Mouse (Mus musculus) yolk sac, embryonic 10.5 days (tissue): ENCODE measurements around the gene Selenop.

Source experiments
- DNase-seq: peaks from one replicate; pipeline ENCODE4 v3.0.0-alpha.2; 2017; ENCODE audit warnings: low spot score

Gene Selenop

DNA sequence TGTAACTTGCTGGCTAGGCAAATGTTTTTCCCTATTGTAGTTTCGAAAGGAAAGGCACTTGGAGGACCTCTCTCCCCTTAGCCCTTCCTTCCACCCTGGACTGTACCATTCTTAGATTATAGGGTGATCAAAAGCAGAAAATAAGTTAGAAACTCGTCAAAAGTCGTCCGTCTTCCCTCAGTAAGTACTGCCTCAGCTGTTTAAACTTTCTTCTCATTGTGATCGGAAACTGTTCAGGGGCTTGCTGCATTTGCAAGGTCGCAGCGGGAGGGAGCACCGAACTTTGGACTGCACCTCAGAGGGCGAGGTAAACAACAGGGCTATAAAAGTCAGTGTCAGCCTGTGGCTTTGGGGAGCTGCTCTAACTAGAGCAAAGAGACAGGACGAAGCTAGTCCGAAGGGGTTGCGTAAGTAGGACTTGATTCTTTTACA lies 2.3 kb downstream of the Selenop start:
- peak; percentile 92 for DNase-seq

DNA sequence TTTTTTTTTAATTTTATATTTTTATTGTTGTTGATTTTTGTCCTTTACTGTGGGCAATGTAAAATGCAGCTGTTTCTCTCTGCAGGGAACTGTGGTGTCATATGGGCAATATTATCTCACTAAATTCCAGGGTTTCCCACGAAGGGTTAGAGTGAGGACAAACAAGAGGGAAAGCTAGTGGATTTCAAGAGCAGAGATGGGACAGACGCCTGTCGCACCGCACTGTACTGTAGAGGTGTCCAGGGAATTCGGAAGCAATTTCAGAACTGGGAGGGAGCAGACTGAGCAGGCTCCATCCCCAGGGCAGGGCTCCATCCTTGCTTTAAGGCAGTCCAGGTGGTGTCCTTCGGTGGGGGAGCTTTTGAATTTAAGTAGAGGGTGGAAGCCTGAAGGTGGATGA lies 2.9 kb downstream of the Selenop start:
- no peak for DNase-seq

DNA sequence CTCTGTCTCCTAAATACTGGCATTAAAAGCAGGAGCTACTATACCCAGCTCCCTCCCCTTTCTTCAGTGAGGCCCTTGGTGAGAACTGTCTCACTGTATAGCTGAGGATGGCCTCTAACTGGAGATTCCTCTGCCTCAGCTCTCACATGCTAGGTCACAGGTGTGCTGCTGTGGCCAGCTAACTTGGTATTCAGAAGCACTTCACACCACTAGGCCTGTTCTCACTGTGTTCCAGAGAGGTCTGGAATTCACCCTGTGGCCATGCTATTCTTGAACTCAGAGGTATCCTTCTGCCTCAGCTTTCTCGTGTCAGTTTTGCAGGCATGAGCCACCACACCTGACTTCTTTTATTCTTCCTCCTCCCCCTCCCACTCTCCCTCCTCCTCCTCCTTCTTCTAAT lies 4.8 kb downstream of the Selenop start:
- DNase-seq = no peak

DNA sequence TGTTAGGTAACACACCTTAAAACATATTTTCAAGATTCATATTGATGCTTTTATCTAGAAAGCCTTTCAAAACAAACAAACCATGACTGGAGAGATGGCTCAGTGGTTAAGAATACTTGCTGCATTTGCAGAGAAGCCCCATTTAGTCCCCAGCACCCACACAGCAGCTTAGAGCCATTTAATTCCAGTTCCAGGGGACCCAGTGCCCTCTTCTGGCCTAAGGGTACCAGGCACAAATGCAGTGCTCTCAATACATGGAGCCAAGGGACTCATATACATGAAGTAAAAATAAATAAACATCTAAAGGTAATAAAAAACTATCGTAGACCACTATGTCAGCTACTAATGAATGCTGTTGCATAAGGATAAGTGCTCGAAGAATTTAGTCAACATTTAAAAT lies 9.0 kb downstream of the Selenop start:
- no peak for DNase-seq

DNA sequence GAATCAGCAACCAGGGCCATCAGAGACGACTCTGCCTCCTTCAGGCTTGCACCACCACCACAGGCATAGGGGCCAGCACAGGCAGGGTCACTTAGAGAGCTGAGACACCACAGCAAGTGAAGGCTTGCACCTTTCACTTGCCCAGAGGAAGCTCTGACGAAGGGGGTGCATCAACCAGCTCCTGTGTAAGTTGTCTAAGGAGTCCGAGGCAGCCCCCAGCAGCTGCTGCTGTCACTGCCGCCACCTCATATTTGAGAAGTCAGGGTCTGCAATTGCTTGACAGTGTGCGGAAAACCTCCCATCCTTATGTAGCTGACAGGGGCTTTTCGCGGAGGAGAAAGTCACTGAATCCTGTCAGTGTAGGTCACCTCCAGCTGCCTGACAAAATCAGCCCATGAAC lies 10.9 kb downstream of the Selenop start:
- no peak for DNase-seq

DNA sequence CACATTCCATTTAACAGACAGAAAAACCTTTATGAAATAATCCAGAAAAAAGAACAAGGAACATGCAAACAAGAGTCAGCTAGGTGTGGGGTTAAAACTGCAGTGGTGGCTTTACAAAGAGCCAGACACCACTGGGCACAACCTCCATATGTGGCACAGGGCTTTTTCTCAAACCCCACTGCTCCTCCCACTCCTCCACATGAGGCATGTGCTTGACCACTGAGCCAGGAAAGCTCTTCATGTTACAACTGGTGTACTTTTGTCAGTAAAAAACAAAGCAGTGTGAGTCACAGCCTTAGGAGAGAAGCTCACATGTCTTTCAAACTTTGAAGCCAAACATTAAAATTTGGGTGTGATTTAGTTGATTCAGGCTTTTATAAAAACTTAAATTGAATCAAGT lies 12.9 kb downstream of the Selenop start:
- DNase-seq = no peak

DNA sequence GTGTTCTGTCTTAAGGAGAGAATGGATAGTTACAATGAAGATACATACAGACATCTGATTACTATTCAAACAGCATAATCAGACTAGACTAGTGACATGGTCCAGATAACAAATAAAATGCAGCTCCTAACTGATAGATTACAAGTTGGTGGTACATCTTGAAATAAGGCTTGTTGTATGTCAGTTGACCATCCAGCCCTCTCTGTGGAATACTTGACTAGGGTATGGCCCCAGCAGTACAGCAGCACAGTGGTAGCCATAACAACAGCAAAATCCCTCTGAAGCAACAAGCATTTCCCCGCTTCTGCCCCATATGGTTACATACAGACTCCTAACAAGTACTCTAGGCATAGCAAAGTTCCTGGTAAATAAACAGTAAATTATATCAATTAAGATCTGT lies 13.4 kb downstream of the Selenop start:
- no peak for DNase-seq

DNA sequence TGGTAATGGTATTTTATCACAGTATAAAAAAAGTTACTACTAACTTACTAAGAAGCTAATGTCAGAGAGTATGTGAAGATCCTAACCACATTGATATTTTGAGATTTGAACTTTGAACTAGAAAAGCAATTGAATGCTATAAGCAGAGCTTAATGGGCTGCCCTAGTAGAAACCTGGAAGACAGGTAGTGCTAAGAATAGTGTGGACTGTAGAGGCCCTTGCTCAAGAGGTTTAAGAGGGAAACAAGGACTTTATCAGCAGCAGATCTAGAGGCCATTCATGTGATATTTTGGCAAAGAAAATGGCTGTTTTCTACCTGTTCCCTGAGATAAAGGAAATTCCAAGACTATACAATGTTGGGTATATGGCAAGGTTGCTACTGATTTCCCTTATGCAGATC lies 17.7 kb downstream of the Selenop start:
- DNase-seq = no peak

DNA sequence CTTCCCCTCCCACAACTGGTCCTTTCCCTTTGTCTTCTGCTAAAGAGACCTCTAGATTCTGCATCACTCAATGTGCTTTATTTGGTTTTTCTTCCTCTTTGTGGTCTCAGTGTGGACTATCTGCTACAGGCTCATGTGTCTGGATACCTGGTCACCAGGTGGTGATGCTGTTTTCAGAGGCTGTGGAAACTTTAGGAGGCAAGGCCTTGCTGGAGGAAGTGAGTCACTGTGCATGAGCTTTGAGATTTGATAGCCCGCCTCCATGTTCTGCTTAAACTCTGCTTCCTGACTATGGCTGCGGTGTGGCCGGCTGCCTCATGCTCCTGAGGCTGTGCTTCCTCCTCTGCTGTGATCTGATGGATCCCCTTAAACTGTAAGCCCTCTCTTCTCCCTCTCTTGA lies 22.1 kb downstream of the Selenop start:
- DNase-seq = no peak

DNA sequence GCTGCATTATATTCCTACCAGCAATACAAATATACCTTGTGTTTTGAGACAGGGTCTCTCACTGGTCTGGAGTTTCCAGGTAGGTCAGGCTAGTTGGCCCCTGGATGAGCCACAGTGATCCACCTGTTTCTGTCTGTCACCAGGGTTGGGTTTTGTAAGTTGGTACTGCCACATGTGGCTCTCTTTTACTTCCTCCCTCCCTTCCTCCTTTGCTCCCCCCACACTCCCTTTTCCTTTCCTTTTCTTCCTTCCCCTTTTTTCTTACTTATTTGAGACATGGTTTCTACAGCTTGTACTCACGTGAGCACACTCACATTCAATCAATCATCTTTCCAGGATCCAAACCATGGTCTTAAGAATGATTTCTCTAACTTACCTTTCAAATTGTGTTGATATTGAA lies 25.1 kb downstream of the Selenop start:
- DNase-seq = no peak

DNA sequence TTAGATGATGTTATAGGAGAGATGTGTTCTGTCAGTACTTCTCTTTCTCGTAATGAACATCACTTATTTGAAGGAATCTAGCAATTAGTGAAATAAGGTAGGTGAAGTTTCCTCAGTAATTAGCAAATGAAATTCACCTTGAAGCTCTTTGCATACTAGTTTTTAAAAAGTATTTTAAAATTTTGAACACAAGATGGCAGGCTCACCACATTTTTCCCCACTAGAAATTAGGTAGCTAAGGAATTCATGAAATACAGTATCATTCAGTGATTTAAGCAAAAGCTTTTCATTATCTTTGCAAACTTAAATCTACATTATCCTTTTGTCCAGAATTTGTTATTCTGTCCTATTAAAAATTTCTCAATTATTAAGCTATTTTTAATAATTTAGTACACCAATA lies 27.6 kb downstream of the Selenop start:
- no peak for DNase-seq

DNA sequence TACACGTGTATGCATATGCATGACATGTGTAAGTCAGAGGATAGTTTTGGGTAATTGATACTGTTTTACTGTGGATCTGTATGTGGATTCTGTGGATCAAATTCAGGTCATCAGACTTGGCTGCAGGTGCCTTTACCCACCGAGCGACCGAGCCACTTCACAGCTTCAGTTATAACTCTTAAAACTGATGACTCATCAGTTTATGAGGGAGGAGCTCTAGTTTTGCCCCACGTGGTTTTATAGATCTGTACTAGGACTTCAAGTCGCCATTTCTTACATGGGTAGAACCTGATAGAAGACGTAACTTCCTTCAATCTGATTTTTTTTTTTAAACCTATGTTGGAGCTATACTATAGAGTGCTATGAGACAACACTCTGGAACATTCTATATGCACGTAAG lies 29.3 kb downstream of the Selenop start:
- no peak for DNase-seq

DNA sequence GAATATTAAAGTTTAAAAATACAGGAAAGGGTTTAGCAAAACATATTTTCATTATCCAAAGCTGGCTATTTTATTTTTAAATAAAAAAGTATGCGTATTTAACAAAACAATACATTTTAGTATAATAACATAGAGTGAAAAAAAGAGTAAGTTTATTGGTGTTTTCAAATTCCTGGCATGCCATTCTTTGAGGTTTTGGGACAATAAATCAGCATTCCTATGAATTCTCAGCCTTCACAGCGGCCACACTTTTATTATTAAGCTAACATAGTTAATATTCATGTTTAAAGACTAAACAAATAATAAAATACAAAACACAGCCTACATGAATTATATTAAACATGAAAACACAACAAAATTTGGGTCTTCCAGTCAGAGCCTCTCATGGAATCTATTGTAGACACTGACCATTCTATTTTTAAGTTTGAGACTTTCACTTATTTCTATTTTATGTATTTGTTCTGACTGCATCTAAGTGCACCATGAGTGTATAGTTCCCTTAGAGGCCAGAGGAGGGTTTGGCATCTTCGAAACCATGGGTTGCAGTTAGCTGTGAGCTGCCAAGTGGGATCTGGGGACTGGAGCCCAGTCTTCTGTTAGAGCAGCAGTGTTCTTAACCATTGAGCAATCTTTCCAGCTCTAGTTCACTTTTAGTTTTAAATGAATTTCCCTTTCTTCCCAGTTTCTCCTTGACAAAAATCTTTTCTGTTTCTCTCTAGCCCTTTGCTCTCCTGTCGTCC lies 32.2 kb downstream of the Selenop start:
- DNase-seq = no peak

DNA sequence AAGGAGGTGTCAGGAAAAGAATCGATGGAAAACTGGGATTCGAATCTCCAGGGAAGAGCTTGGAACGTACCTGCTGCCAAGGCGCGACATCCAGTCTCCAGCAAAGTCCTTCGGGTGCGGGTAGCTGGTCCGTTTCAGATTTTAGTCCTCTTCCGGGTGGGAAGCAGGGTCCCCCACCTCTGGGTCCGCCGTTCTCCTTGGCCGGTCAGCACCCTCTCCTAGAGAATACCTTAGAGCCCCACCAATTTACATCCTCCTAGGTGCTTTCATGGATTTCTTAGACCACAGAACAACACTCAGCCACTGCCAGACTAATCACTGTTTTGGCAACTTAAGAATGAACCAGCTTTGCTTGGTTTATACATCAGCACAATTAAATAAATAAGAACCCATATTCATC lies 35.1 kb downstream of the Selenop start, which contains the start of gene Ccdc152:
Gene Ccdc152 (minus strand): TSS at position 101 of the 400 bp plus-strand sequence.
- DNase-seq = no peak

DNA sequence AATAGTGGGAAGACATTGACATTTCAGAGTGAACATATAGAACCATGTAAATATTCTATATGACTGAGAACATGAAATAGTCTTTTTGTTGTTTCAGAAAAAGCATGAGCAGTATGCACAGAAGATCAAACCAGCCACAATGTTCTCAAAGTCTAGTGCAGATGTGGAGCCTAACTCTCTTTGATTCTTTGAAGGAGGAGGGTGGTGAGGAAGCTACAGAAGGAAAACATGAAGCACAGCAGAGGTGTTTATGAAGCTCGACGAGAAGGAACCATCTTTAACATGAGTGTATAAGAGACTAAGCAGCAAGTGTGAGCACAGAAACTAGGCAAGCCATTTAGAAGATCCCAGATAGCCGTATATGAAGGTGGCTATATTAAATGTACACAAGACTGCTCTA lies 41.5 kb downstream of the Selenop start:
- DNase-seq = no peak

DNA sequence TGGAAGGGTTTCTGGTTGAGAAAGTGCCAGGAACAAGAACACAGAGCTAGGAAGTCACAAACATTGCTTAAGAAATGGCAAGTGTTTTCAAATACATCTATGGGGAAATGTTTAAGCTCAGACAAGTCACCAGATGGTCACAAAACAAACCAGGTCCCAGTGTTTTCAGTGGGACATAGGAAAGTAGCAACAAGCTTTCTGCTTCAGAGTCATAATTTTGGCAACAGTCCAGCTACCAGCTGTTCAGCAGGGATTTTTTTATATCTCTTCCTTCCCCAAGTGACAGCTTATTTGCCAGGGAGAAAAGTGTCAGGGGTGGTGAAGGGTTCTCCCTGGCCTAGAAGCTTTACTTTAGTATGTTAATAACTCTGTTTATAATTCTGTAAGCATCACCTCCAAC lies 44.6 kb downstream of the Selenop start:
- DNase-seq = no peak

DNA sequence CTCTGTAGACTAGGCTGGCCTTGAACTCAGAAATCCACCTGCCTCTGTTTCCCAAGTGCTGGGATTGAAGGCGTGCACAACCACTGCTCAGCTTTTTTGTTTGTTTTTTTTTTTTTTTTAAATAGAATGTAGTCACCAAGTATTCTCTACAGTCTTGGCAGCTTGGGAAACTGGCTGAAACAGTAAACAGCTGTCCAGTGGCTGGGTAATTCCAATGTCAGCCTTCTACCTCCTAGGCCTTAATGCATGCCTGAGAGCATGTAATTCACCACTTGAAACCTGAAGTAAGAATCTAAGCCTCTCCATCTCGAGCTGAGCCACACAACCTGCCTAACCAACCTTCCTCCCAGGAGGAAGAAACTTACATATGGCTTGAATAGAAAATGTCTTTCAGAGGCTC lies 48.3 kb downstream of the Selenop start:
- no peak for DNase-seq

DNA sequence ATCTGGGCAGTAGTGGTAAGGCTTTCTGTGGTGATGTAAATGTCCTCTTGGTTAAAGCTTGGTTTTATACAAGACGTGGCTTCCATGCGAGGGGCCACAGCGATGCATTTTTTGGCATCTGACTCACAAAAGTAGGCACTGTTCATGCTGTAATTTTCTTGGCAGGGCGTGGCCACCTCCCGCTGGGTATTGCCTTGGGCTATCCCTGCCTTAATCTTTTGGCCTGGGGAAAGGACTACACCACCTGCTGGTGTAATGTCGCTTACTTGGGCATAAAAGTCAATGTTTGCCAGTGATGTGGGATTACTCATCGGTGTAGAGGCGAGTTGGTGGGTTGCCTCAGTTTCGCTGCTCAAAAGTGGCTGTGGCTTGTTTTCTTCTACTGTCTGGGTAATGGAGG lies 51.6 kb downstream of the Selenop start:
- DNase-seq = no peak

DNA sequence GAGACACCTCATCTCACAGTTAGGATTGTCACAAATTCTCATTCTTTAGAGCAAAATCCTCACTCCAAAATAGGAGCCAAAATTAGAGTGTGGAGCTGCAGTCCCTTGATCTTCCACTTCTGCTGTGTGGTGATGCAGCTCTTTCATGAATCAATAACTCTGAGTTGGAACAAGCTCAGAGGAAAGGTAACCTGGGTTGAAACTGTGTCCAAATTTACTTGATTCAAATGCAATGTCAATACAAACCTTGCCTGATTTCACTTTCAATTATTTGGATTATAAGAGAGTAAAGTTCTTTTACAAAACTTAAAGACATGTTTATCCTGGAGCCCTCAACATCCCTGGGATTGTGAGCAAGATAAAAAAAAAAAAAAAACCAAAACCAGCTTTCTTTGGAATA lies 54.7 kb downstream of the Selenop start:
- DNase-seq = no peak
